Mouse (Mus musculus): ENCODE measurements around the gene Pigz. TPM values are rescaled to one million over a fixed set of nuclear protein-coding genes. Genes with fewer than 3 reads are reported as not detected.

The Pigz gene
- total RNA-seq, 2 experiments from 2014 or later, result 14.6 to 20.9 TPM

GRCm38 (mm10) chr16:31979501-31979900 is 45.9 kb downstream of the Pigz start:
- DNase-seq (ENCODE audit: low spot score in 2 of 2), result no peak
- intact Hi-C loops (cut with DNase I), result no loop called here

- DNase-seq (ENCODE audit: low spot score in 2 of 2), result no peak
- intact Hi-C loops (cut with DNase I), result no loop called here
These were observed 47.3 kb downstream of the Pigz start for GRCm38 (mm10) chr16:31980946-31981345.

- intact Hi-C loops (cut with DNase I), result no loop called here
- DNase-seq (ENCODE audit: low spot score in 2 of 2), result no peak
These were observed 58.4 kb downstream of the Pigz start for GRCm38 (mm10) chr16:31992039-31992438.

- intact Hi-C loops (cut with DNase I), result no loop called here
- DNase-seq (ENCODE audit: low spot score in 2 of 2), result no peak
These were observed 59.5 kb downstream of the Pigz start for GRCm38 (mm10) chr16:31993195-31993594.

- no peak for DNase-seq (ENCODE audit: low spot score in 2 of 2)
- intact Hi-C loops (cut with DNase I), result no loop called here
These were observed 60.3 kb downstream of the Pigz start for GRCm38 (mm10) chr16:31993946-31994345.

Small RNA genes lying within 50 kb of the gene (microRNA-seq; reads per million reads assigned to microRNA genes)
- 0 reads per million in 2 experiments for gene Gm26269

Other genes with a start within 250 kb of the Pigz start
- gene Meltf, start 55.0 kb upstream of the Pigz start, total RNA-seq (2021), result under 1 TPM; 0.40 to 0.46 TPM
- 10 to 100 TPM; 50.7 to 56.1 TPM for gene 0610012G03Rik, start 14.6 kb downstream of the Pigz start, total RNA-seq (2021)
- 10 to 100 TPM; 47.8 to 49.5 TPM for gene Ncbp2, start 14.7 kb downstream of the Pigz start, total RNA-seq (2021)
- 10 to 100 TPM; 44.6 to 47.6 TPM for gene Senp5, start 69.4 kb downstream of the Pigz start, total RNA-seq (2021)
- 10 to 100 TPM; 26.5 to 27.8 TPM for gene Pak2, start 145.5 kb downstream of the Pigz start, total RNA-seq (2021)
- 10 to 100 TPM; 26.4 TPM for gene Pigx, start 165.9 kb downstream of the Pigz start, total RNA-seq (2021)
- gene Cep19, start 165.9 kb downstream of the Pigz start, total RNA-seq (2021), result 10 to 100 TPM; 68.6 to 71.2 TPM
- 10 to 100 TPM in 1 of 2 experiments, 1 to 10 TPM in 1; 8.5 to 12.3 TPM for gene Nrros, start 231.7 kb downstream of the Pigz start, total RNA-seq (2021)
- not detected for gene Bex6, start 246.0 kb downstream of the Pigz start, total RNA-seq (2021)

Data from left cerebral cortex, postnatal 14 days (tissue).